Mouse (Mus musculus) kidney, postnatal 36 days (tissue): ENCODE data around the gene Pold1.

Experiments
- DNase-seq, 2 experiments: peaks; one replicate each; pipeline ENCODE4 v3.0.0; 2021 to 2022; ENCODE audit warnings: mixed read lengths in 2 of 2

Pold1 gene

DNA sequence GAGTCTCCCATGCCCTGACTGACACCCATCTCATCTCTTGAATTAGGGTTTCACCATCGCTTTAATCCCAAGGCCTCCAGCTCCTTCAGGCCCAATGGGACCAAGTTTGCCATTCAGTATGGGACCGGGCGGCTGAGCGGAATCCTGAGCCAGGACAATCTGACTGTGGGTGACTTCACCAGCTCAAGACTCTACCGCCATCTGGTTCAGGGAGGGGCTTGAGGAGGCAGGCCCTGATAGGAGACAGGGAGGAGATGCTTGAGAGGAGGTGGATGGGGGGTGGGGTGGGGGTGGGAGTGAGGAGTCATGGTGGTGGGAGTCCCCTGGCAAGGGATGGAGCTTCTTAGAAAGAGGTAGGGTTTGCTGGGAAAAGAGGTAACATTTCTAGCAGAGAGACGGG lies 33.0 kb upstream of the Pold1 start:
- no peak for DNase-seq

DNA sequence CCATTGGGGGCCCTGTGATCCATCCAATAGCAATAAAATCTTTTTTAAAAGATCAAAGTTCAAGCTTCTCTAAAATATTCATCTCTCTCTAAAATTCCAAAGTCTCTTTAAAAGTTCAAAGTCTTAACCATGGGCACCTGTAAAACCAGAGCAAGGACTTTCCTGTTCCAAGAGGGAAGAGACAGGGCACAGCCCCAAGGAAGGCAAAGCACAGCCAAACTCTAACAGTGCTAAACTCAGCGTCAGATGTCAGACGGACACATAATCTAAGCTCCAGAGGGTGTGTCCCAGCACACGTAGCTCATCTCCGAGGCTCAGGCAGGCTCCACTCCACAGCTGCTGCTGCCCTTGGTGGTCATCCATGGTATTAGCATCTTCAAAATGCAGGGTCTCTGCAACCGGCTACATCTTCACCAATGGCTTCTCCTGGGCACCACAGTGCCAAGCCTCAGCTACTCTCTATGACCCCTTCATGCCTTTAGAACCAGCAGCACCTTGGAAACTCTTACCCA lies 27.7 kb upstream of the Pold1 start:
- peak in 1 of 2 experiments; percentile 48 for DNase-seq

DNA sequence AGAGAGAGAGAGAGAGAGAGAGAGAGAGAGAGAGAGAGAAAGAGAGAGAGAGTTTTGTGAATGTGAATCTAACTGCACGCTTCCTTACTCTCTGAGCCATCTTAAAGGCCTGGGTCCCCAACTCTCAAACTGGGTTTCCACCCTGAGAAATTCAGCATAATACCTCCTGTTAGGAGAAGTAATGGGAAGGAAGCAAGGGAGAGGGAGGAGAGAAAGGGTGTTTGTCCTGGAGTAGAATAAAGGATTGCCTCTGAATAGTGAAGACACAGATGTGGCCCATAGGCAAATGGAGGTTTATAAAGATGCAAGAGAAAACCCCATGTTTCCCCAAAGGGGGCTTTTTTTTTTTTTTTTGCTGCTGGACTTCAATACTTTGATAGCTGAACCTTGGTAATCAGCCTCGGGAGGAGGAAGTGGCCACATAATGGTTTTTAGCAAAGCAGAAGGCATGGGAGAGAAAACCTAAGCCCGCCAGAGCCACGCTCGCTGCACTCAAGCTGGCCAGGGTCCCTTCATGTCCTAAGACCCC lies 24.4 kb upstream of the Pold1 start:
- DNase-seq: no peak

DNA sequence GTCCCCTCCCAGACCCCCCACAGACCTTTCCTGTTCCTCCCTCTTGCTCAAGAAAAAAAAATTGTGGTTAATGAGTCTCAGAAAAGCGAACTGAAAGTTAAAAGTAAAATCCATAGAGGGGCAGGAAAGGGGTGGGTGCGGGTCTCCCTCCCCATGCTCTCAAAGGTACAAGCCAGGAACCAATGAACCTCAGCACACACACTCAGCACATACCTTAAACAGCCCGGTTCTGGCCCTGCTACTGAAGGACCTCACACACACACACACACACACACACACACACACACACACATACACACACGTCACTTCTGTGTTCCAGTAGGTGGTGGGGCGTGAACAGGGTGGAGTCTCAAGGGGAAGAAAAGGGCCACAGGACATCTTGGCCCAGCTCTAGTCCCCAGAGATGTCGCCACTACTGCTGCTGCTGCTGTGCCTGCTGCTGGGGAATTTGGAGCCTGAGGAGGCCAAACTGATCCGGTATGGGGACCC lies 23.6 kb upstream of the Pold1 start, which contains the start of gene Napsa:
Napsa (plus strand) TSS at position 168 of the 489 bp plus-strand sequence.
- DNase-seq: peak; percentile 75 to 76

DNA sequence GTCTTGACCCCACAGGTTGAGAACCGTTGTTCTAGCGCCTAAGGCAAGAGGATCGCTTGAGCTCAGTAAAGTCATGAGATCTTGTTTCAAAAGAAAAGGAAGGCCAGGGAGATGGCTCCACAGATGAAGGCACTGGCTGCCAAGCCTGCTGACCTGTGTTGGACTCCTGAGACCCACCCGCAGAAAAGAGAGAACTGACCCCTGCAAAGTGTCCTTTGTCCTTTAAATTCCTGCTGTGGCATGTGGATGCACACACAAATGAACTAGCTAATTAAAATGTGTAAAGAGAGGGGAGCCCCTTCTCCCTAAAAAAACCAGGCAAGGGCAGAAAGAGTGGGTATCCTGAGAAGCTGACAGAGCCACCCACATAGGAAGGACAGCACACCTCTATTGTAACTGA lies 23.2 kb upstream of the Pold1 start:
- DNase-seq: peak; percentile 52 to 65

DNA sequence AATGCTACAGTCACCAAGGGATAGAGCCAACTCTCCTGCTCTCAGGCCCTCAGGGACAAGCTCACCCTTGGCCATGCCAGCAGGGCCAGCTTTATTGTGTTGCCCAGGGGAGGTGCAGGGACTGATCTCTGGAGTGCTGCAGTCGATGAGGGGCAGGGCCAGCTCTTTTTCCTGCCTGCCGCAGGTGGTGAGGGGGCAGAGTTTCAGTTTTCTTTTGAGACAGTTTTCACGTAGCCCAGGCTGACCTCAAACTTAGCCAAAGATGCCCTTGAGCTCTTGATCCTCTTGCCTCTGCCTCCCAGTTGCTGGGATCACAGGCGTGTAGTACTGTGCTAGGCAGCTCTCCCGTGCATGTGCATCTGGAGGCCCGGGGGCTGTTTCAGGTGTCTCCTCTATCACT lies 22.3 kb upstream of the Pold1 start:
- no peak for DNase-seq

DNA sequence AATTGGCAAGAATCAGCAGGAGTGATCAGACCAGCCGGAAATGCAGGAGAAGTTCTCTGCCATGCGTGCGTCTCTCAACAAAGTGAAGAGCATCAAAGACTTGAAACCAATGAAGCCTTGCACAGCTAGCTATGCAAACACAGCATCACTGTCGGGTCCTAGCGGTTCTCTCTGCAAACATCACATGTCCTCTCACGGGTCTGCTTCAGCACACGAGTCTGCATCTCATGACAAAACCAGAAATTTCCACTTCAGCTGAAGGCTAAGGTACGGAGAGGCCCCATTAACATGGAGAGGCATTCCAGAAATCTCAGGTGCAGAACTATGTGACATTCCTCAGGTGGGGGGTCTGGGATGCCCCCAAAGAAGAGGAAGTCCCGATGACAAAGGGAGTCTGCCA lies 20.2 kb upstream of the Pold1 start:
- DNase-seq: no peak

DNA sequence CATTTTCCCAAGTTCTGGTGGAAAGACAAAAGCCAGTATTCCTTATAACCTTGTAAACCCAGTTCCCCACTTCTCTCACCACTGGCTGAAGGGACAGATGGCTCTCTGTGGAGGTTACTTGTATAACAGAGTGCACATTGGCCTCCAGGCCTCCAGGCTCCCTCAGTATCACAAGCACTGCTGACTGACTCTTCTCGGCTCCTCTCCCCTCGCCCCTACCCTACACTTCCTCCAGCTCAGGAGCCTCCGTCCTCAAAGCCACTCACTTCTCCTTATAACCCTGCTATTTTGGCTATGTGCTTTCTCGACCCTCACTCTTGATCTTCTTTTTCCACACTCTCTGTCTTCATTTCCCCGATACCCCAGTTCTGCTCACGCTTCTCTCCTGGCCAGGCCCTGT lies 16.8 kb upstream of the Pold1 start:
- no peak for DNase-seq

DNA sequence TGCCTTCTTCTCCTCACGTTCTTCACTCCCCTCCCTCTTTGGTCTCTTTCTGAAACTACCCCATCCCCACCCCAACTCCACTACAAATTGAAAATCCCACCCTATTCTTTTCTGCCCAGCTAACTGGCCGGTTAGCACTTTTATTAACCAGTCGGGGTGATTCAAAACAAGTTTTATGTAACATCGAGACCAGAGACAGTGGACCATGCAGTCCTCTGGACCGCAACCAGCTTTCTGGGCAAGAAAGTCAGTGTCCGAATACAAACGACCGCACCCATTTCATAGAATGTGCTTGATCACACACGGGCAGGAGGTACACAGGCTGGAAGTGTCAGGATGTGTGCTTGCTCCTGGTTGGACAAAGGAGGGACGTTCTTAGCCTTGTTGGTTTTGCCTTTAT lies 15.8 kb upstream of the Pold1 start:
- peak; percentile 71 to 73 for DNase-seq

DNA sequence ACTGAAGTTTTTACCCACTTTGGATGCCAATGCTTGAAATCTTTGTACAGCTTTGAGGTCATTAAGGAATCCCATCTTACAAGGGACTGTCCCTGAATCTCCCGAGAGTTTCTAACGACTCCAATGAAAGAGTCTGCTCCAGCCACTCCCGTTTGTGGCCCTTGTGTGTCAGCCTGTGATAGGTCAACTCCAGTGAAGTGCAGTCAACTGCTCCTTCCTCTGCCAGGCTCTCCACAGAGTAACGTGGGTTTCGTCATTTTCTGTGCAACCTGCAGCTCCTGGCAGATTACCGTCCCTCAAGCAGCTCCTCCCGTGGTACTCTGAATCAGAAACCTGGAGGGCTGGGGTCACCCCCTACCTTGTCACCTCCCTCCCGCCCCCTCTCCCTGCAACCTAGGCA lies 14.6 kb upstream of the Pold1 start:
- peak; percentile 27 to 39 for DNase-seq

DNA sequence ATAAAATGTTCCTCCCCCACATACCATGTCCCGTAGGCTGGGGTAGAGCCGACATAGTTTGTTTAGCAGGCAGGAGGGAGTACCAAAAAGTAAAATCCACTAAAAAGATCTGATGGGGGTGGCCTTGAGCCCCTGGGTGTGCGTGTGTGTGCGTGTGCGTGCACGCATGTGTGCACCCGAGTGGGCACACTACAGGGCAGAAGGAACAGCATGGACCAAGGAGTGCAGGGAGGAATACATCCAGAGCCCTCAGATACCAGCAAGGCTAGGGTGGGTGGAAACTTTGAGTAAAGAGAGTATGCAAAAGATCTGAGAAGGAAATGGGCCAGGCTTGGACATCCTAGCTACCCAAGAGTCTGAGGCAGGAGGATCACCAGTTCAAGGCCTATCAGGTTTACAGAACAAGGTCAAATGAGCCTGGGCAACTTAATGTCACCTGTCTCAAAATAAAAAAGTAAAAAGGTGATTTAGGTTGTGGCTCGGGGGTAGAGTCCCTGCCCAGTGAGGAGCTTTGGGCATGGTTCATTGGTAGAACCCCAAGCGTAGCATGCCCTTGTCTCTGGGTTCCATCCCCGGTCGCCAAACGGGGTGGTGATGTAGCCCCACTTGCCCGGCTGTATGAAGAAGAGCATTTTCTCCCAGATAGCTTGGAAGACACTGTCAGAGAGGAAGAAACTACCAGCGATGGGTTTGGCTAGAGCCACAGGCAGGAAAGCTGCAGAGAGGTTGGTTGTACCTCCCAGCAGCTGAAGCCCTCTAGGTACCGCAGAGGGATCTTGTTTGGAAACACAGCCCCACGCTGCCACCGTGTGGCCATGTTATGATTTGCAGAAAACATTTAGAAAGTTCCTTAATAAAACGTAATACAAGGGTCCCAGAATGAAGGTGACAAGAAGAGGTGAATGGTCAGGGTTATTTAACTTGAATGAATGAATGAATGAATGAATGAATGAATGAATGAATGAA lies 12.1 kb upstream of the Pold1 start:
- peak; percentile 82 to 93 for DNase-seq

DNA sequence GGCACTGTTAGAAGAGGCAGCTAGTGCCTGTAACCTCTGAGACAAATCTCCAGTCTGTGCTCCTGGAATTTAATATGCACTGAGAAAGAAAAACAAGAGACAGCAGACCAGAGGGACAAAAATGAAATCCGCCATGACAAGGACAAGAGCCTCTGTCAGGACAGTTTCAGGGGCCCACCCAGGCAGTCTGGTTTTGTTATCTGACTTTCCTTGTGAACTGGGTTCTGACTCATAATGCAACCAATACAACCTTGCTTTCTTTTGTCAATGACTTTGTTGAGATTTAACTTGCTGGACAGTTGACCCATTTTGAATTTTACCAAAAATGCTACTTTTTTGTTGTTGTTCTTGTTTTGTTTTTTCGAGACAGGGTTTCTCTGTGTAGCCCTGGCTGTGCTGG lies 9.0 kb upstream of the Pold1 start:
- DNase-seq: no peak

DNA sequence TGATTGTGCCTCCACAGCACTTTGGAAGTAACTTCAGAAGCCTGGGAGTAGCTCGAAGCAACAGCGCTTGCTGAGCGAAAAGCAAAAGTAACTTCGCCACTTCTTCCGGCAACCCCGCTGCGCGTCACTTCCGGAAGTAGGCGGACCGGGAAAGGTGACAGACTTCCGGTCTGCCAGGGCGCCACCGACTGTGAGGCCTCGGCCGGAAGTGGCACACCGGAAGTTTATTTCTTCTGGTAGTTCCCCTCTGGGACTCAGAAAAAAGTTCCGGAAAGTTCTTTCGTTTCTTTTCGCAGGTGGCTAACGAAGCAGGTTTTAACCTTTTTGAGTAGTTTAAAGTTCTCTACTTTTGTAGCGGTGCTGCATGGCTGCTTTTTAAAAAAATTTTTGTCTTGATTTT lies 5.2 kb upstream of the Pold1 start, which contains the start of gene Nr1h2:
Nr1h2 (minus strand) TSS at position 126 of the 400 bp plus-strand sequence.
- peak; percentile 98 for DNase-seq

DNA sequence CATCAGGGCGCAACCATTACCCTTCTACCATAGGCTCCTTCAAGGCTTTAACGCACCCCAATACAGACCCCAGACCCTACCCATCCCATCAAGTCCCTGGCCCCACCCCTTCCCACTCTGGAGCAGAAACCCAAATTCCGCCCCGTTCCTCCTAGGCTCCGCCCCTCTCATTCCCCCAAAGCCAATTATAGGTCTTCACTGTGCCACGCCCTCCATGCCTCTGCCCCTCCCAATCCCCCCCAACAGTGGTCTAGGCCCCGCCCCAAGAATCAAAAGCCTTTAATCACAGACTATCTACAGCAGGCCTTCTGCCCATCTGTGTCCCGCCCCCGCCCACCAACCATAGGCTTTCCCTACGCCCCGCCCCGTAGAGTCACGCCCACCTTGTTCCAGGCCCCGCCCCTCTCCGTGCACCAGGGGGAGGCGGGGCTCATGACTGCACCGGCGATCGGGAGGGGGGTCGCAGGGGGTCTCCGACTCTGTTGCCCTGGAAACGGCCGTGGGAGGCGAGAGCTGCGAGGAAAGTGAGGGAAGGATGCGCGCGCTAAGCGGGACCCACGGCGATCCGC lies 4.6 kb upstream of the Pold1 start:
- DNase-seq: peak; percentile 78 to 92

DNA sequence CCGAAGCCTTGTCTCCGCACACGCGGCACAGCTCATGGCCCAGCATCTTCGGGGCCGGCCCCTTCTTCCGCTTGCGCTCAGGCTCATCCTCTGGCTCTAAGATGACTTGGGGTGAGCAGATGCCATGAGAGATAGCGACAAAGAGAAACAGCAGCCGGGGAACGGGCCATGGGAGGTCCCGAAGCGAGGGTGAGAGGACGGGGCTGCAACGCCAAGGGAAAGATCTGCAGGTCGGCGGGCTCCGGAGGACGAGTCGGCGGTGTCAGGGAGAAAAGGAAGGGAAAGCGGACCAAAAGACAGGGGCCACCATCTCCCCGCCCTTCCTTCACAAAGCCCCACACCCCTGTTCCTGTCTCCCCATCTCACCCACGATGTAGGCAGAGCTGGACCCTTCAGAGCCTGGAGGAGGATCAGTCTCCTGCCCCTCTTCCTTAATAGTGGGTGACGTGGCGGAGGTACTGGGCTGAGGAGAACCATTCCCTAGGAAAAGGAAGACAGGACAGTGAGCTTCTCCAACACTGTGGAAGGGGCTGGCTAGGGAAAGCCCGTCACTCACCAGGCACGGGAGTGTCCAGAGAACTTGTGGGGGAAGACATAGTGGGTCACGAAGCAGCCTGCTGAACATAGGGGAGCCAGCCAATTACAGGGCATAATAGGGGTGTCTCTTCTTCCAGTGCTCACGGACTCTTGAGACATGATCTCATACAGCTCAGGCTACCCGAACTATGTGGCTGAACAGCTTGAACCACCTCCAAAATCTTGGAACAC lies 3.7 kb upstream of the Pold1 start:
- DNase-seq: no peak

DNA sequence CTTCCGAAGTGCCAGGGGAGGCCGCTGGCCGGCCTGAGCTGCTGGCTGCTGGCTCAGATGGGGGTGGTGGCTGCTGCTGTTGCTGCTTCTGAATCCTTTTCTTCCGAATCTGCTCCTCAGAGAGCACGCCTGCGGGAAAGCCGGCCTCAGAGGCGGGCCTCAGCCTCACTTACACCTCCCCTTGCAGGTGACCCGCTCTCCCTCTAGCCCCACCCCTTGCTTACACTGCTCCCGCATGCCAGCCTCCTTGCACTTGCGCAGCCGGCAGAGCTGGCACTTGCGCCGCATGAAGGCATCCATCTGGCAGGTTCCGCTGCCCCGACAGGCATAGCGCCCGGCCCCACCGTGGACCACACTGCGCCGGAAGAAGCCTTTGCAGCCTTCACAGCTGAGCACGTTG lies 3.1 kb upstream of the Pold1 start:
- DNase-seq: no peak

DNA sequence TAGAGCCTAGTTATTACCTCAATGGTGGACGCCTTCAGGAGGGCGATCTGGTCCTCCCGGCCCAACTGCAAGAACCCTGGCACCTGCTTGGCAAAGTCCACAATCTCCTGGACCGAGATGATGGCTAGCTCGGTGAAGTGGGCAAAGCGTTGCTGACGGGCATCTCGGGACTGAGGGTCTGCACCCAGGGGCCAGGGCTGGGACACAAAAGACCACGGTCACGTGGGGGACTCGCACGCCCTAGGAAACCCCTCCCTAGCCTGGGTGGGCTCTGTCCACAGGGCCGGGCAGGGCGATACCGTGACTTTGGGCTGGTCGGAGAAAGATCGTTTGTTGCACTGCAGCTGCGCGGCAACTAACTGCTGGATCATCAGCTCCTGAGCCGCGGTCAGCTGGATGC lies 2.7 kb upstream of the Pold1 start:
- DNase-seq: no peak

DNA sequence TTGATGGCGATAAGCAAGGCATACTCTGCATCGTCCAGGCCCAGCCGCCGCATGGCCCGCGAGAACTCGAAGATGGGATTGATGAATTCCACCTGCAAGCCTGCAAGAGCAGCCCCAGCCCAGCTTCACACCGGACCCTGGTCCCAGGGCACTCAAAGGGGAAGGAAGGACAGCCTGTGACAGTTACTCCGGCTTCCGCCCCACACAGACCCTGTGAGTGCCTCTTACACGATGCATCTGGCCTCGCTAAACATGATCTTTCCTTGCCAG lies 1.7 kb upstream of the Pold1 start:
- DNase-seq: no peak

DNA sequence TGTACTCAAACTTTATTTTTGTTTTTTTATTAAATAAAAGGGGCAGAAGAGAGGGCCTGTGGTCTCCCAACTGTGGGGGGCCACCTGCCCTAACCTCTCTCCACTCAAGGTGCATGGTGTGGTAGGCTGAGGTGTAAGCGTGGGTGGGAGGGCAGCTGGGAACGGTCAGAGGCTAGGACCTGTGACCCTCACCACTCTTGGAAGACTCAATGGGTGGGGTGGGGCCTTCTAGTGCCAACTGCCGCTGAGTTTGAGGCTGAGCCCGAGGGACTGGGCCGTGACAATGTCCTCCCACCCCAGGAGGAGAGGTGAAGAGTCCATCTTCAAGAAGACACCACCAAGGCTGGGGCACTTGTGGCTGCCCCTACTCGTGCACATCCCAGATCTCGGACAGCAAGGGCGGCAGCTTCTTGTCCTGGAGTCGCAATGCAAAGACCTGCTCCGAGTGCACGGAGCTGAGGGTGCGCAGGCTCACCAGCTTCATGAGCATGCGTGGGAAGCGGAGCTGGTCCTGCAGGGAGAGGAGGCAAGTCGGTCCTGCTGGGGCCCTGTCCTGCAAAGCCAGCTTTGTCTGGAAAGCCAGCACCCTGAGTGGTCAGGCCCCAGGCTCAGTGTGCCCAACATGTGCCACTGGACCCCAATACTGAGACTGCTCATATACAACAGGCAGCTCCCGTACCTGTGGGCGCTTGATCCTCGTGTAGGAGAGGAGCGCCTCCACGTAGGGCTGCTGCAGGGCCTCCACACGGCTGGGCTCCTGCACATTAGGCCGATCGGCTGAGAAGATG lies 1.2 kb upstream of the Pold1 start:
- no peak for DNase-seq

DNA sequence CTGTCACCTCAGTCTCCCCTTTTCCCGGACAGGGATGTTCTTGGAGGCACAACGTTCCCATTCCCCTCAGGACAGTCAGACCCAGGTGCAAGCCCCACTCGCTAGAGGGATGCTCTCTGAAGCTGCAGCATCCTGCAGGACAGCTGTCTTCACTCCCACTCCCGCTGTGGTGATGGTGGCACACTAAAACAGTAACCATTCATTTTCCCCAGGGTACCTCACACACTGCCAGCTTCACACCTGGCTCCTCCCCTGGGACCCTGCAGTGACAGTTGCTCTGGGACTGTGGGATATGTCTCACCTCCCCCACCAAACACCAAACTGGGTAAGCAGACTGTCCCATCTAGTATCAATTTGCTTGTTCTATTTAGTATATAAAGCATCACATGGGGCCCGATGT lies 924 bp downstream of the Pold1 start:
- no peak for DNase-seq

DNA sequence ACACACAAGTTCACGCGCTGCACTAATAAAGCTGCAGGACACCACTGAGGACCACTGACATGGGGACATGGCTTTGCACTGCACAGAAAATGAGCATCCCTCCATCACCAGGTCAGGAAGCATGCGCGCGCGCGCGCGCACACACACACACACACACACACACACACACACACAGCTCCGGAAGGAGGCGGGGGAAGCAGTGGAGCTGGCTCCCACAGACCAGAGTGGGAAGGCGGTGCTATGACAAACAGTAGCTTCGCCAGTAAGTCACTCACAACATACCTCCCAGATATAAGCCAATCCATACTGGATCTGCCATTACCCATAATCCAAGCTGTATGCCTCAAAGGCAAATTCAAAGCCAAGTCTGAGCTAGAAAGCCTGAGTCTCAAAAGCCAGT lies 1.6 kb downstream of the Pold1 start:
- DNase-seq: no peak

DNA sequence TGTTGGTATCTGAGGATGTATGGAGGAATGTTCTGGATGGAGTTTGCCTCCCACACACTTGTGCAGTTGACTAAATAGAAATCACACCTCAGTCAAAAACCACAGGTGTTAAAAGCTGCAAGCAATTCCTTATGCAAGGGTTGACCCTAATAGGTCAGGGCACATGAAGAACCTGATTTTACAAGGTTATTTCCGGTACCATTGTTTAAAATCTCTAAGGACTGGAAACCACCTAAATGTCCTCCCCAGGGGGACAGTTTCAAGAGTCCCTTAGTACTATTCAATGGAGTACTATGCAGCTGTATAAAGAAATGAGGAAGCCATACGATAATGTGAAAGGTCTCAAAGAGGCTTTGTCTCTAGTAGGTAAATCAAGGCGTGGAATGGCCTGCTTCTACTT lies 2.4 kb downstream of the Pold1 start:
- DNase-seq: no peak
